Mouse (Mus musculus) Patski (cell line): ENCODE data around the gene Fibcd1. TPM values are rescaled to one million over a fixed set of nuclear protein-coding genes. Genes with fewer than 3 reads are reported as not detected.

Source experiments
- ATAC-seq: fragments of 100-300 bp; one replicate; pipeline ENCODE4 v1.8.0; 2021
- CTCF ChIA-PET: fragments of 350-600 bp; sonication (Branson Sonifier 250); formaldehyde crosslinking; loops from one replicate; lab custom pipeline; 2022; ENCODE audit warnings: inconsistent platforms; lab: Charles Lee
- POLR2A ChIA-PET: fragments of 350-600 bp; sonication (Branson Sonifier 250); formaldehyde crosslinking; loops from one replicate; lab custom pipeline; 2022; ENCODE audit warnings: antibody characterized with exemption, inconsistent platforms; lab: Charles Lee
- DNase-seq: peaks from one replicate; pipeline ENCODE4 v3.0.0-alpha.2; 2011; ENCODE audit warnings: low read depth, low spot score
- H3K27me3 ChIP-seq: fragments of 371-371 bp; one replicate; pipeline ENCODE4 v1.5.1; 2021
- CTCF ChIP-seq: fragments of 100-300 bp; IDR thresholded peaks from one replicate; pipeline ENCODE4 v1.5.1; 2021
- in situ Hi-C: fragments of 300-500 bp; cut with MboI; formaldehyde crosslinking; loops from 3 replicates; pipeline ENCODE4 v1.11.1; 2018; ENCODE audit warnings: low pct_unique_long_range_greater_than_20kb, mixed read lengths
- polyA plus RNA-seq: library from polyadenylated mRNA; unstranded; gene quantifications from one replicate; pipeline ENCODE4 v1.2.3, GENCODE M21; 2021

The Fibcd1 gene
- polyA plus RNA-seq, 1 experiment from 2014 or later = 0.06 TPM

DNA sequence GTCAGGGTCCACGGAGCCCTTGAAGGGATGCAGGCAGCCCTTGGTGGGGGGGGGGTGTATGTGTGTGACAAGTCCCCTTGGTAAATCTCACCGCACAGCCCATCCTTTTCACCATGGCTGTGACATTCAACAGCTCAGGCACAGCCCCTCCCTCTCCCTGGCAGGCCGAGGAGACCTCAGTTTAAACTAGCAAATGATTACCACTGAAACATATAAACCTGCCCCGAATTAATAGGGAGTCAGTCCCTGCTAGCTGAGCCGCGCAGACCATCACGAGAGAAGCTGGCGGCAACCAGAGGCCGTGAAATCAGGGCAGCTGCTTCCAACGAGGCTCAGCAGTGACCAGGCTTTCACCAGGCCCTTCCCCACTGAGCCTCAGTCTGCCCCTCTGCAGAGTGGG lies 9.7 kb downstream of the Fibcd1 start:
- DNase-seq = no peak
- peak; percentile 45 for ATAC-seq
- CTCF ChIA-PET = no interaction called here
- TF ChIP-seq CTCF = no peak
- H3K27me3 ChIP-seq = peaks cover 36% of the 10 kb centered on the region
- POLR2A ChIA-PET = no interaction called here
- in situ Hi-C loops = no loop called here

- ChIA-PET POLR2A (no interaction called here), CTCF (interaction anchor here (0.8 to 1.9 kb wide), 2 partner anchors 12 to 53 kb away, joined by 3 to 4 read pairs; no protein-coding TSS in a partner anchor)
- in situ Hi-C loops = no loop called here
- H3K27me3 ChIP-seq = peaks cover 9% of the 10 kb centered on the region
- DNase-seq (no peak), ATAC-seq (no peak)
- TF ChIP-seq CTCF = no peak
Observed at GRCm38 (mm10) chr2:31828311-31828825, 17.4 kb downstream of the Fibcd1 start.

DNA sequence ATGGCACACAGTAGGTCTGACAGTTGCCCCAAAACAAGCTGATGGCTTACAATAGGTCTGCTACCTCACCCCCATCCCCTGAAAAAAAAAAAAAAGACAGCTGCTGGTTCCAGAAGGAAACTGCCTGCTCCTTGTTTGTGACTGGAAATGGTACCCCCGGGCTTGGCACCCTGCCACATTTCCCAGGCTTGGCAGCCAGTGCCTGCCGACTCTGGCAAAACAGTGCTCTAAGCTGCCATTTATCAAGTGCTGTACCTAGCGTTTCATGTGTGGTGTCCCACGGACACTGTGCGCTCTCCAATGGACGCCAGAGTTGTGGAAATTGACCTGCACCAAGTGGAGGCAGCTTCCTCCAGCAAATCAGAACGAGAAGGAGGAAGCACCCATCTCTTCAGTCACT lies 17.9 kb downstream of the Fibcd1 start:
- TF ChIP-seq CTCF = no peak
- ChIA-PET POLR2A (no interaction called here), CTCF (interaction anchor here (0.8 to 1.9 kb wide), 2 partner anchors 12 to 53 kb away, joined by 3 to 4 read pairs; no protein-coding TSS in a partner anchor)
- DNase-seq (no peak), ATAC-seq (no peak)
- peaks cover 14% of the 10 kb centered on the region for H3K27me3 ChIP-seq
- in situ Hi-C loops = no loop called here

DNA sequence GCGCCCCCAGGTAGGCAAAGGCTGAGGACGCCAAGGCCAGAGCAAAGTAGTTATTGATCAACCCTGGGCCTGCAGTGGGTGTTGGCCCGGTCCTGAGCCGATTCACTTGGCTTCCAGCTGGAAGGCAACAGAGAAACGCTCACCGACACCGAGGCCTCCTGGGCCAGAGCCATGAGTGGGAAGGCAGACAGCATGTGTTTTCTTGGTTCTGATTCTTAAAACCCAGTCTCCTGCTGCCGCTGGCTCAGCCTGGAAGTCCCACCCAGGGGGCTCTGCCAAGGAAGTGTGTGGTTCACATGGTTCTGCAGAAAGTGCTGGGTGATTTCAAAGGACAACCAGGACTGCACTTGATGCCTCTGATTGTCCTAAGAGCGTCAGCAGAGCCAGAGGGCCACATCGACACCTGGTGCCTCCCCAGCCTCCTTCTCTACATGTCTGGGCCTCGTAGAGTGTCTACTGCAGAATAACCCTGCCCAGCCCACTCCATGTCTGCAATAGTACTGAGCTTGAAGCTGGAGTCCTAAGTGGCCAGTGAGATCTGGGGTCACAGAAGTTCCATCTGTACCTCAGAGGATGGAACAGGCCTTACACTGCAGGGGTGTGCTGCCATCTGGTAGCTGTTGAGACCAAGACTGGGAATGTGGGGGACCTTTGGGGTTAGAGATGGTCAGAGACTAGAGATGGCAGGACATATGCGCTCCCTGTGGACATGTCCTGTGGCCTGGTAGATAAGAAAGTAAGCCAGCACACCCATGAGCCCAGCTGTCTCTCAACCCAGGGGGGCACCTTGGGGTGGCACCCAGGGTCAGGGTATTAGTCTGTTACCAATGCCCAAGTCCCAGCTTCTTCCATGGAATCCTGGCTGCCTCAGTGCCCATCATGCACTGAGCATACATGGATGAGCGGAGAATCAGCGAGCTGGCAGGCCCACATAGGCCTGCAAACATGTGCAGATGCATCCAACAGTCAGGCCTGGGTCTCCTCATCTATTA lies 19.4 kb downstream of the Fibcd1 start:
- TF ChIP-seq CTCF = no peak
- H3K27me3 ChIP-seq = peaks cover 17% of the 10 kb centered on the region
- in situ Hi-C loops = no loop called here
- POLR2A ChIA-PET = no interaction called here
- no peak for ATAC-seq
- DNase-seq = no peak
- CTCF ChIA-PET = interaction anchor here (1.5 to 1.9 kb wide), 2 partner anchors 10 to 86 kb away, joined by 3 to 4 read pairs; no protein-coding TSS in a partner anchor

GRCm38 (mm10) chr2:31825469-31825911 lies 20.3 kb downstream of the Fibcd1 start:
- ATAC-seq = no peak
- POLR2A ChIA-PET = no interaction called here
- CTCF ChIA-PET = no interaction called here
- in situ Hi-C loops = no loop called here
- TF ChIP-seq CTCF = no peak
- no peak for DNase-seq
- H3K27me3 ChIP-seq = peaks cover 17% of the 10 kb centered on the region

DNA sequence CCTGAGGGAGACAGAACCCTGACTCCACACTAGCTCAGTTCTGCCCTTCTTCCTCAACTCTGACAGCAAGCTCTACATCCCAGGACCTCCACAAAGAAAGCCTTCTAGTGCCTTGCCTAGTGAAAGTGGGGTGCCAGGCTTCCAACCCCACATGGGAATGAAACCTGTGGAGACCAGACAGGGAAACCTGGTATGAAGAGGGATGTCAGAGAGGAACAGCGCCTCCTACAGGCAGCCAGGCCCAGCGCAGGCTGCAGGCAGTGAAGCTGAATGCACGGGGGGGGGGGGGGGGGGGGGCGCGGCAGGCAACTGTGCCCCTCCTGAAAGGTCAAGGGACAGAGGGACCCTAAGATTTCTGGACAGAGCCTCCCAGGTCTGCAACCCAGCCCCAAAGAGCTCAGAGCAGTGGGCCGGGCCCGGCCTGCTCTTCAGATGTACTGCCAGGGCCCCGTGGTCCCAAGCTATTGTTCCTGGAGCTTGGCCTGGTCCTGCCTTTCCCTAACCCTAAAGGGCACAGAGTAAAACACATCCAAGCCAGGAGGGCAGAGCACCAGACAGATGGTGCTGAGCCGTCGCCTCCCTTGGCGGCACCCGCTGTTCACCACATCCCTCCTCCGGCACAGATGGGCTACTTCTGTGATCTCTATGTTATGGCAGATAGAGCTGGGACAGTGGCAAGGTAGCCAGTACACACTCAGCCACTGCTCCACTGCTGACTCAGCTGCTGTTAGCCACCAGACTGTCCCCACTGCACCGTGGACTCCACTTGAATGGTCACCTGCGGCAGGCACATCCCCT lies 21.7 kb downstream of the Fibcd1 start:
- no peak for ATAC-seq
- H3K27me3 ChIP-seq = peaks cover 15% of the 10 kb centered on the region
- in situ Hi-C loops = no loop called here
- ChIA-PET POLR2A (no interaction called here), CTCF (interaction anchor here (1.2 to 1.5 kb wide), 2 partner anchors 10 to 24 kb away, joined by 3 to 4 read pairs; no protein-coding TSS in a partner anchor)
- DNase-seq = no peak
- no peak for TF ChIP-seq CTCF

DNA sequence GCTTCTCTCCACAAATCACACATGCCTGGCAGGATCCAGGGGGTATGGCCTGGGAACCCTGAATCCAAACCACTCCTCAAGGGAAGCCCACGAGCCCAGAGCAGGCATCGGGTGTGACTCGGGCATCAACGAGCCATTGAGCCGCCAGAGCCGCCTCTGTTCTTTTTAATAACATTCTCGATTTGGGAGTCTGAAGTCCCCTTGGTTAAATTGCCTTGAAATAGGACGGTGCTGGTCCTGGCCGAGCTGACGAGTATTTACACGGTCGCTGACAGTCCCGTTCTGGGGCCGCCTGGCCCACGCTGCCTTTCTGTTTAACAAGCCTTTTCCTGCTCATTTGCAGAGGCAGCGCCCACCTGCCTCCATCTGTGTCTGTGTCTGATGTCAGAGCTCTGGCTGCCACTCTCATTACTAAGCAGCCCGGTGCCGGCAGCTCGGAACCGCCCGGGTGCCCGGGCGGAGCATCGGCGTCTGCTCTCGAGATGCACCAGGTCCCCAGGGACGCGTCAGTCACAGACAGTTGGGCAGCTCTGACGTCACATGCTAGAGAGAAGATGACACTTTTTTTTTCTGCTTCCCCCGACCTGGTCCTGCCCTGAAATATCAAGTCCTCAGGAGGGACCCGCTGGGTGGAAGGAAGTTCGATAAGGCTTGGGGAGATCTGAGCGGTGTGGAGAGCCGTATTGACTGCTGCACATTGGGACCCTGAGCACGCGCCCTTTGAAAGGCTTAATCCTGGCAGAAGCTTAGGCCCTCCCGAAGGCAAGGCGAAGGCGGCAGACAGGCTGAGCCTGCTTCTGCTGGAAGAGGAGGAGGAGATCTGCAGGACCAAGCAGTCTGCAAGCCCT lies 23.1 kb downstream of the Fibcd1 start:
- ATAC-seq (no peak), DNase-seq (no peak)
- H3K27me3 ChIP-seq = peaks cover 27% of the 10 kb centered on the region
- no peak for TF ChIP-seq CTCF
- in situ Hi-C loops = no loop called here
- ChIA-PET POLR2A (no interaction called here), CTCF (interaction anchor here (1.3 to 1.5 kb wide), 2 partner anchors 25 to 26 kb away, joined by 3 to 4 read pairs; no protein-coding TSS in a partner anchor)

GRCm38 (mm10) chr2:31815367-31815766 lies 30.4 kb downstream of the Fibcd1 start:
- ChIA-PET POLR2A (interaction anchor here (1.1 to 1.4 kb wide), 2 partner anchors 24 to 30 kb away, joined by 3 read pairs; no protein-coding TSS in a partner anchor), CTCF (interaction anchor here (0.8 to 1.3 kb wide), 3 partner anchors 8 to 12 kb away, joined by 3 to 4 read pairs (median 4); no protein-coding TSS in a partner anchor)
- DNase-seq (no peak), ATAC-seq (no peak)
- H3K27me3 ChIP-seq = peaks cover 29% of the 10 kb centered on the region
- no peak for TF ChIP-seq CTCF
- in situ Hi-C loops = loop anchor here (5.0 kb wide), 2 partner anchors 72 to 97 kb away; partner anchors contain the start of gene Lamc3

DNA sequence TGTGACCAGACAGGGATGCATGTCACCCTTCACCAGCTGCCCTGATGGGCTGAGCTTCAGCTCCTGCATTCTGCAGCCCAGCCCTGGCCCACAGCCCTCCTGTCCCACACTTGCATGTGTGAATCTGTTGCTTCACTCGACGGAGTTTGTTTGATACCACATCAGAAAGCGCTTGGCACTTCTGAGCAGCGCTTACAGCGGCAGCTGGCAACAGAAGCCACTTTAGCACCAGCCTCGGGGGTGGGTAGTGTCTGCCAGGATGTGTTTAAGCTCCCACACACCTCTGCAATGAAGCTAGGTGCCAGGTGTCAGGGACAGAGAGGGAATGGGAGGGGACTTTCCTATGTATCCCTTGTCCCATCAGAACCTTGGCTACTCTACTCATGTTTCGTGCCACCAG lies 31.1 kb downstream of the Fibcd1 start:
- peaks cover 27% of the 10 kb centered on the region for H3K27me3 ChIP-seq
- CTCF ChIA-PET = interaction anchor here (1.3 kb wide), 1 partner anchor 9 kb away, joined by 3 read pairs; no protein-coding TSS in a partner anchor
- POLR2A ChIA-PET = interaction anchor here (1.4 kb wide), 1 partner anchor 25 kb away, joined by 3 read pairs; no protein-coding TSS in a partner anchor
- DNase-seq = no peak
- in situ Hi-C loops = loop anchor here (5.0 kb wide), 2 partner anchors 73 to 98 kb away; partner anchors contain the start of gene Lamc3
- TF ChIP-seq CTCF = no peak
- ATAC-seq = no peak
